Mouse (Mus musculus): ENCODE results near the gene Rasa3.

GRCm38 (mm10) chr8:13562118-13562517 is 115.3 kb downstream of the Rasa3 start, which contains the start of gene 1700029H14Rik:
- TF ChIP-seq CTCF (conservative IDR thresholded peaks at IDR 0.05; ENCODE audit: low read length) (no peak), POU5F1 (IDR thresholded peaks at IDR 0.05; ENCODE audit: borderline replicate concordance, low read length) (no peak)
